Mouse (Mus musculus): ENCODE measurements around the gene Cbarp.
A peak's percentile ranks its signal among the peaks of the same experiment; 100 is the strongest.

- TF ChIP-seq CTCF (IDR thresholded peaks at IDR 0.05; ENCODE audit: low read depth): peak; percentile 100
- TF ChIP-seq EP300 (IDR thresholded peaks at IDR 0.05; ENCODE audit: low read depth): 0 out of 2 replicates have a peak, but pooled peaks have one; percentile 28
Observed at GRCm38 (mm10) chr10:80164998-80165344, 24.3 kb upstream of the Cbarp start.

All from liver, embryonic 14.5 days (tissue).